In the genomic region with DNA sequence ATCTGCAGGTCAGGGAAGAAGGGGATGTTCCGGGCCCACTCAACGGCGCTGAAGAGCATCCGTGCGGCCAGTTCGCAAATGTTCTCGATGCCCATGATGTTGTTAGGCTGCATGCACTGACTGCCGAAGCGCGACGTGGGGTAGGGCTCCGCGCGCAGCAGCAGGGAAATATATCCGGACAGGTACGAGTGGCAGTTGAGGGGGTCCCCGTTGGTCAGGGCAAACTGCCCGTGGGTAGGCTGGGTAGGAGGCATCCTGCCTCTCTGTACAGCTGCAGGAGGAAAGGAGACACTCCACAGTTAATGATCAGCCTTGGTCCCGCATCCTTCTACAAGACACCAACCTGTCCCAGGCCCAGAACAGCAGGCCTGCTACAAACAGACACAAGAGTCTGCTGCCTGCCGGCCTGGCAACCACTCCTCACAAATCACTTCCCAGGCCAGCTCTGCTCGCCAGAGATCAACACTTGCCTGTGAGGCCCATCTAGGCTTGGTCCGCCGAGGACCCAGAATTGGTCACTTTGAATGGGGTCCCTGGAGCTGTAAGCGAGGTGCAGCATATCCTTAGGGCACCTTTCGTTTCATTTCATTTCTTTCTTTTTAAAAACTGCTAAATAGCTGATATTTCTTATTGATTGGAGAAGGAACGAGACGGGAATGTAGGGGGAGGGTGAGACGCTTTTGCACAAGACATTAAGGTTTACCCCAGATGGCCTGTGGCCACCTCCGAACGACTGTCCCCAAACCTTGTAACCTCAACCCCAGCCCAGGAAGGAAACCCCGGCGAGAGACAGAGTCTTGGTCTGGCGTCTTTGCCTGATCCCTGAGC, we compare ENCODE assay signal across 8 mouse cellular contexts. TPM values are rescaled to one million over a fixed set of nuclear protein-coding genes. Genes with fewer than 3 reads are reported as not detected.
DNase-seq lines count a peak whose midpoint lies in the region; ATAC-seq and TF ChIP-seq lines count a peak whose summit lies in the region.

No protein-coding gene starts in this region.

- peaks cover 2 to 6% of the 10 kb centered on the region in 2 experiments; a peak in 1 of 4 replicates for H3K4me1 ChIP-seq in heart, embryonic 14.5 days (ENCODE audit: control insufficient read depth in 2 of 2, insufficient read depth in 2 of 2, low read length in 2 of 2)
- H3K4me1 ChIP-seq in neural tube, embryonic 14.5 days (ENCODE audit: control insufficient read depth, insufficient read depth, low read length) = peaks cover 5% of the 10 kb centered on the region; the same call in 1 of the 2 replicates

- no peak for ATAC-seq in heart, embryonic 14.5 days (ENCODE audit: insufficient number of reproducible peaks, insufficient read depth, low FRiP score, low read depth)
- ATAC-seq in neural tube, embryonic 14.5 days (ENCODE audit: low read depth) = no peak

- peaks cover 49% of the 10 kb centered on the region for H3K27me3 ChIP-seq in heart, embryonic 14.5 days (ENCODE audit: control insufficient read depth, insufficient read depth, low read length)
- no peaks in the 10 kb centered on the region for H3K27me3 ChIP-seq in neural tube, embryonic 14.5 days (ENCODE audit: control insufficient read depth, insufficient read depth, low read length)

- no peak for DNase-seq in layer of hippocampus, adult 2 months (ENCODE audit: low spot score in 2 of 2)
- DNase-seq in layer of hippocampus, postnatal 14 days (ENCODE audit: low spot score in 2 of 2) = no peak
- DNase-seq in adrenal gland, postnatal 14 days = peak; percentile 67
- peak; percentile 65 to 77 for DNase-seq in kidney, postnatal 4 days
- no peak for DNase-seq in frontal cortex, postnatal 10 days (ENCODE audit: low spot score in 2 of 2)
- DNase-seq in cerebellum, adult 11 months = no peak

- peaks cover 8% of the 10 kb centered on the region; the same call in 1 of the 2 replicates for H3K36me3 ChIP-seq in heart, embryonic 14.5 days (ENCODE audit: control insufficient read depth, insufficient read depth, low read length)
- peaks cover 5% of the 10 kb centered on the region; the same call in 1 of the 2 replicates for H3K36me3 ChIP-seq in neural tube, embryonic 14.5 days (ENCODE audit: control insufficient read depth, insufficient read depth, low read length)

- H3K9ac ChIP-seq in heart, embryonic 14.5 days (ENCODE audit: low read length) = peak overlapping the region; percentile 89
- peak overlapping the region; percentile 94 for H3K9ac ChIP-seq in neural tube, embryonic 14.5 days (replicated peaks; ENCODE audit: low read depth, low read length)

- no peak for TF ChIP-seq CTCF in layer of hippocampus, adult 2 months (conservative IDR thresholded peaks at IDR 0.05)

- 5% methylated on average over 33 of the region's 33 CpGs for WGBS in heart, embryonic 14.5 days
- 2% methylated on average over 33 of the region's 33 CpGs for WGBS in neural tube, embryonic 14.5 days

- peak overlapping the region; percentile 73 for H3K4me3 ChIP-seq in layer of hippocampus, adult 2 months
- peak overlapping the region; percentile 73 to 82 for H3K4me3 ChIP-seq in heart, embryonic 14.5 days (ENCODE audit: control insufficient read depth in 1 of 2, insufficient read depth in 1 of 2, low read depth in 1 of 2, low read length in 2 of 2)
- H3K4me3 ChIP-seq in neural tube, embryonic 14.5 days (ENCODE audit: low read depth, low read length) = peak overlapping the region; percentile 86

- H3K9me3 ChIP-seq in heart, embryonic 14.5 days (ENCODE audit: control insufficient read depth, low read length) = no peaks in the 10 kb centered on the region
- H3K9me3 ChIP-seq in neural tube, embryonic 14.5 days (ENCODE audit: control insufficient read depth, low read length) = no peaks in the 10 kb centered on the region

- peak overlapping the region; percentile 91 for H3K27ac ChIP-seq in layer of hippocampus, adult 2 months
- peak overlapping the region; percentile 70 to 97 for H3K27ac ChIP-seq in heart, embryonic 14.5 days (replicated peaks in 1 of 2; ENCODE audit: control insufficient read depth in 1 of 2, insufficient read depth in 1 of 2, low read depth in 2 of 2, low read length in 2 of 2)
- H3K27ac ChIP-seq in neural tube, embryonic 14.5 days (ENCODE audit: low read depth, low read length) = peak overlapping the region; percentile 97

- peak overlapping the region; percentile 86 for H3K4me2 ChIP-seq in heart, embryonic 14.5 days (ENCODE audit: low read length)
- H3K4me2 ChIP-seq in neural tube, embryonic 14.5 days (ENCODE audit: low read depth, low read length) = peak overlapping the region; percentile 89

RNA-seq across cellular contexts. Expression of gene Nr2f2, which starts 8.3 kb away (rescaled TPM):
- total RNA-seq in layer of hippocampus, adult 2 months (2021) = 10 to 100 TPM; 35.8 to 48.5 TPM
- total RNA-seq in layer of hippocampus, postnatal 14 days (2021) = 10 to 100 TPM; 46.4 to 51.8 TPM
- 91.5 and 106 TPM in 2 replicates for total RNA-seq in adrenal gland, postnatal 14 days (2021)
- 28.3 and 32.5 TPM in 2 replicates for polyA plus RNA-seq in heart, embryonic 14.5 days (2014; fragmentation: Nextera tagmentation; extraction: Ambion mirVana)
- polyA plus RNA-seq in neural tube, embryonic 14.5 days (2014; fragmentation: Nextera tagmentation; extraction: Ambion mirVana) = 72.9 and 89.2 TPM in 2 replicates

Comparison
In these comparisons a context has a peak if more than half of its experiments do, and no peak if none do; other contexts are left out.
1. DNase-seq: peak in adrenal gland, postnatal 14 days (single experiment) and kidney, postnatal 4 days (2 of 2); none in layer of hippocampus, adult 2 months (0 of 2), layer of hippocampus, postnatal 14 days (0 of 2), frontal cortex, postnatal 10 days (0 of 2) and cerebellum, adult 11 months (single experiment).
2. Peak in every context shown above with its lines, with median percentiles within 50 percentile points of each other: H3K27ac ChIP-seq and H3K4me3 ChIP-seq.